Mouse (Mus musculus) mouse trophoblast stem cell (cell line): ENCODE results near the gene Cdyl.
"Not testable (repeated sequence)": the region's sequence is repeated elsewhere in the genome, so short reads cannot be mapped to it uniquely, and the experiment has no call there.

Experiments used
- in situ Hi-C, 2 experiments: fragments of 300-500 bp; cut with MseI, MboI; formaldehyde crosslinking; loops; 2 replicates in 1 of 2; 3 replicates in 1 of 2; pipeline ENCODE4 v1.15.1; 2025

Gene Cdyl

GRCm38 (mm10) chr13:35836501-35836900 is 176.9 kb downstream of the Cdyl start:
- in situ Hi-C loops = not testable (repeated sequence)

DNA sequence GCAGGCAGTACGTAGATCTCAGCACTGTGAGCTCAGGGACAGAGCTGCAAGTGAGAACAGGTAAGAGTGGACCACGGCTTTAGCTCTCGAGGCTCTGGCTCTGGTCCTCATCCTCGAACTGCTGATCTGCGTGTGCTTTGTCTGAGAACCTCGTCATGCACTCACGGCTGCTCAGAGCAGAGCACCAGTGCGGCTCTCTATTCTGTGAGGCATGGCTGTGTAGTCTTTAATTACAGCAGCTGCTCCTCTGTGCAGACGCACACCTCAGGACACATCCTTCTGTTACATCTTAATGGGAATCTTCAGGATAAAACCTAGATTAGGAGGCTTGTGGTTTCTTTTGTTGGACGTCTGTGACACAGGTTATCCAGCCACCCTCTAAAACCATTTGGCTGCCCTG is 180.5 kb downstream of the Cdyl start:
- in situ Hi-C loops = no loop called here

DNA sequence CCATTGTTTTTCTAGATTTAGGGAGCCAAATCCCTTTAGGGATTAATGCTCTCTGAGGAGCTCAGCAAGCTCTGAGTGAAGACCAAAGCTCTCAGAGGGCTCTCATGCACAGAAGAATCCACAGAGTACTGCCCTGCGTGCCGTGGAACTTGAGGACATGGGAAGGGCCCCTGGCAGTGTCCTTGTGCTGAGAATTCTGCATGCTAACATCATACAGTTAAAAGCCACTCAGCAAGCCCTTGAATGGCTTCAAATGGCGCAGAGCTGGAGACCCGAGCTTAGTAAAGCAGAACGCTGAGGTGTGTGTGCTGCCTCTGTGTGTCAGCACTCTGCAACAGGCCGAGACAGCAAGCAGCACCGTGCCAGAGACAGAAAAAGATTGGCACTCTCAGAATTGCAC is 183.8 kb downstream of the Cdyl start:
- in situ Hi-C loops = no loop called here

DNA sequence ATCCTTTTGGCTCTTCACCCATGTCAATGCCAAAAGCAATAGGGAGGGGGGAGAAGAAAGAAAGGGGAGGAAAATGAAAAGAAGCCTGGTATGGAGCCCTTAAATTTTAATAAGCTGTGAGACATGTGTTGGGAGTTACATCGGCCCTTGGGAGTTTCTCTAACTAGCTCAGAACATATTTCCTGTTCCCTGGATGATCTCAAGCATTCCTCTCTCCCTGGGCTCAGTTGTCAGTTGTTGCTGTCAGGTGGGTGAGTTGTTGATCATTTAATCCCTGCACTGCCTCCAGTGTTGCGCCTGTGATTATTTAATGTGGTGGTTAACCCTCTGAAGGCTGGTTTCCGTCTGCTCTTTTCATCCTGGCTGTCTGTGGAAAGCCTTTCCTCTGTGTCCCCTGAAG is 185.7 kb downstream of the Cdyl start:
- in situ Hi-C loops = no loop called here

DNA sequence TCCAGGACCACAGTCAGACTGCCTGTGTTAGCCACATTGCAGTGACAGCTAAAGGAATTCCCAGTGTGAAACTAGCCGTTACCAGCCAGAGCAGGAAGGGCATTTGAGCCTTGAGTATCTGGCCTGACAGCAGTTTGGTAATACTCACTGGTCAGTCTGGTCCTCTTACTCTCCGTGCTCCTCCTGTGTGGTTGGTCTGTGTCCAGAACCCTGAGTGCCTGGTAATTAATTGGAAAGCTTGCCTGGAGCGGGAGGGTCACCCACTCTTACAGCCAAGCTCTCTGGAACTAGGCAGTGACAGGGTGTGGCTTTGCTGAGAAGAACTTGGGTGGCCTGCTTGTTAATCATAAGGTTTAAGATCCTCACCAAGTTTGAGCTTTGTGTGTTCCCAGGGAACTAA is 189.1 kb downstream of the Cdyl start:
- in situ Hi-C loops = no loop called here

DNA sequence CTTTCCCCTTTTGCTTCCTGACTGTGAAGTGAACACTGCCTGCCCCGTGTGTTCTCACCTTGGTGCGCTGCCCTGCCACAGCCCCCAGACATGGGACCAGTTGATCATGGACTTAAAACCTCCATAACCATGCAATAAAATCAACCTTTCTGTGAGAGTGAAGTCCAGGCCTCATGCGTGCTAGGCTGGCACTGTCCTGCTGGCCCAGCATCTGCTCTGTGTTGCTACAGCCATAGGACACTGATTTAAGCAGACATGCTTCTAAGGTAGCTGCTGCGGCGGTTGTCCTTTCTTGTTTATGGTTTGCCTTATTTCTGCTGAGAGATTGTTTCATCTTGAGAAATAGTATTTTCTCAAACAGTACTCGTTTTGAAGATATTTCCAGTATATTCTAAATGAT is 191.9 kb downstream of the Cdyl start:
- in situ Hi-C loops = no loop called here

- in situ Hi-C loops = no loop called here
Measured at GRCm38 (mm10) chr13:35852851-35853575, 193.4 kb downstream of the Cdyl start.

DNA sequence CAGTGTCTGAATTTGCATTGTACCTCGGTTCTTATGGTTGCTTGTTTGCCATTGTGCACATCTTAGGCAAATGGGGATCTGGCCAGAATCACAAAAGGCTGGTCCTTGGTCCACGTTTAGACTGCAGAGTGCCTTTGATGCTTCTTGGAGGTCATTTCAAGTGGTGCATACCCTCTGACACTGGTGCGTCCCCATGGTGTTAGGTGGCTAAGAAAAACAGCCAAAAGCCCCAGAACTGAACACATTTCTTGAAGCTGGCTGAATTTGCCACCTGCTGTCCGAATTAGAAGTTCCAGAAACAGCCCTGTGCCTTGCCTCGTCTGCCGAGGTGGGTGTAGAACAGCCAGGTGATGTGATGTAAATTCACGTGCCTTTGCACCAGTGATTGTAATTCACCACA is 197.9 kb downstream of the Cdyl start:
- in situ Hi-C loops = no loop called here

- in situ Hi-C loops = no loop called here
Measured at GRCm38 (mm10) chr13:35860916-35861315, 201.3 kb downstream of the Cdyl start.

GRCm38 (mm10) chr13:35870659-35871058 is 211.0 kb downstream of the Cdyl start:
- in situ Hi-C loops = no loop called here

DNA sequence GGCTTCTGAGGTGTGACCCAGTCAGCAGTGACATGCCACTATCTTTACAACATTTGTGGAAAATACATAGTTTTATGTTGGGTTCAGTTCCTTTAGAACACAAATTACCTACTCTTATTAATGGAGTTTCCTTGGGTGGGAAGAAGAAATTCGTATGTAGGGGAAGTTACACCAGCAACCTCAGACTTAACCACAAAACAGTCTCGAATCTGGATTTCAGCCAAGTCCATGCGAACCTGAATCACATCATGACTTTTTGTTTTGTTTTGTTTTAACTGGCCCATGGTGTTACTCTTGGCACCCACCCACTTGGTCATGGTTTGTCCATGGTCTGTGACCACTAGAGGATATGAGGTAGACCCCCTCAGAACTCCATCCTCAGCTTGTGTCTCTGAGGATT is 211.5 kb downstream of the Cdyl start:
- in situ Hi-C loops = no loop called here

DNA sequence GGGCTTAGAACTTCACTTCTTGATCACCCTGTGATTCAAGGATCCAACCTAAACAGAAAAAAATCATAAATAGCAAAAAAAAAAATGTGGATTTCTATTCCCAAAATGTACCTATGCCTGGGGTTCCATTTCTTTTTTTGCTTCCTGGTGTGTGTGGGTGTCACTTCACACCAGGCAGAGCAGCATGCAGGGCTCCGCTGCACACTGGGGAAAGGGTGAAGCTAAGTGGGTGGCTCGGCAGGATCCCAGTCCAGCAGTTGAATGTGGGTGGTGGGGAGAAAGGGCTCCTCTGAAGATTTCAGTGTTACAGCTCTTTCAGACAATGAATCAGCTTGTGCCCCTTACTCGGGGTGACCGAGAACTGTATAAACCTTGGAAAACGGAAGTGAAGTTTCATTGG is 215.8 kb downstream of the Cdyl start:
- in situ Hi-C loops = no loop called here

DNA sequence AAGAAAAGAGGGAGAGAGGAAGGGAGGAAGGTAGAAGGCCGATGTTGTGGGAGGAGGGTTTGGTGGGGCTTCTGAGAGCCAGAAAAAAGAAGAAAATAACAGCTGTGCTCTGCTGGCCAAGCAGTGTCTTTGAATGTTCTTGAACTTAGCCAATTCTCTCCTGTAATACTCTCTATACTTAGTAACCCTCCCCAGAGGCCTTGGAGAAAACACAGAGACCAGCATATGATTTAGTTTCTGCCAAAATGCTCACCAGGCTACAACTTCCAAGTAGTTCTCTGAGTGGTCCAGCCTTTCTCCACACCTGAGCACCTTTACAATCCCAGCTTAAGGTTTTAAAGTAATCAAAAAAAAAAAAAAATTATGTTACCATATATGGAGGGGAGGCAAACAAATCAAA is 218.6 kb downstream of the Cdyl start:
- in situ Hi-C loops = no loop called here

DNA sequence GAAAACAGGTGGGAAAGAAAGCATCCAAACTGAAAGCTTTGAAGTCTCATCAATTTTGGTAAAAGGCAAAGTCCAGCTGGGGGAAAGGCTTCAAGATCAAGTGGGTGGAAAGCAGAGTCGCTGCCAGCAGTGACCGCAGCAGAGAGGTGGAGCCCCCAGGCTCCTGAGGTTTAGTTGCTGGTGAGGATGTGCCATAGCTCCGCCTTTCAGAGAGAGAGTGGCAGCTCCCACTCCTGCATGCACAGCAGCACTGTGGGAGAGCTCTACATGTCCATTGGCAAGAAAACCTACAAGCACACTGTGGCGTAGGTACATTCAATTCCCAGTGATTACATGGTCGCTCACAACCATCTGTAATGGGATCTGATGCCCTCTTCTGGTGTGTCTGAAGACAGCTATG is 219.4 kb downstream of the Cdyl start:
- in situ Hi-C loops = no loop called here

GRCm38 (mm10) chr13:35879519-35879918 is 219.9 kb downstream of the Cdyl start:
- in situ Hi-C loops = no loop called here

GRCm38 (mm10) chr13:35880555-35881046 is 221.0 kb downstream of the Cdyl start:
- in situ Hi-C loops = no loop called here

DNA sequence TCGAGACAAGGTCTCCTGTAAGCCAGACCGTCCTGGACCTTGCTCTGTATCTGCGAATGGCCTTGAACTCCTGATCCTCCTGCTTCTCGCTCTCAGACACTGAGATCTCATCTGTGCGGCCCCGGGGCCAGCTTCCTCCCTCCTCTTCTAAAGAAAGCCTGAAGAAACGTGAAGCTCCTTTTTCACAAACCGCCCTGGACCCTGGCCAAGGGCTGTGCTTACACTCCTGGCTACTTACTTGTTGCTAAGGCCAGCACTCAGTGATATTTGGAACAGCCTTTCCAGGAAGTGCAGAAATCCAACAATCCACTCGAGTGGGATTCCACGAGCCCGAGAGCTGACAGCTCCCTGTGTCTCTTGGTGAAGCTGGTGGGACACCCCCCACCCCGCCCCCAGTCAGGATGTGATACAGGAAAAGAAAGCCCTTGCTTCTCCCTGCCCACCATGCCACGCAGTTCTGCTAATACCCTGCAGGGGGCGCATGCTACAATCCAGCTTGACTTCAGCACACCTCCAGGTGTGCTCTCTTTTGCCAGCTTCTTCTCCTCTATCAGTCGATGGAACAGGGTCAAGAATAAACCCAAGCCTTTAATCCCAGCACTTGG is 226.6 kb downstream of the Cdyl start:
- in situ Hi-C loops = no loop called here

DNA sequence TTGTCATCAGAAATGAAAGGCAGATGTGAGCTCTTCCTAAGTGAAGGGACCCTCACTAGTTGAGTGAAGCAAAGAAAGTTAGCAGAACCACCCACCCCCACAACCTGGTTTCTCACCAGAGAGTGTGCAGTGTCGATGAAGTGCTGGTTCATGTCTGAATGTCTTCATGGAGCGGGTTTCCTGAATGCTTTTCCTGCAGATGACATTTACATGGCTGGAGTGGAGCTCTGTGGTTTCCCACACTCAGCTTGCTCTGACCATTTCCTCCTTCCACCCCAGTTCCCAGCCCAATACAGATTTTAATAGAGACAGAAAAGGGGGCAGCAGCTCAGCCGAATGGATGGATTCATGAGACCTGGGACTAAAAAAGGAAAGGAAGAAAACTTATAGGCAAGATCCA is 233.2 kb downstream of the Cdyl start:
- in situ Hi-C loops = no loop called here

DNA sequence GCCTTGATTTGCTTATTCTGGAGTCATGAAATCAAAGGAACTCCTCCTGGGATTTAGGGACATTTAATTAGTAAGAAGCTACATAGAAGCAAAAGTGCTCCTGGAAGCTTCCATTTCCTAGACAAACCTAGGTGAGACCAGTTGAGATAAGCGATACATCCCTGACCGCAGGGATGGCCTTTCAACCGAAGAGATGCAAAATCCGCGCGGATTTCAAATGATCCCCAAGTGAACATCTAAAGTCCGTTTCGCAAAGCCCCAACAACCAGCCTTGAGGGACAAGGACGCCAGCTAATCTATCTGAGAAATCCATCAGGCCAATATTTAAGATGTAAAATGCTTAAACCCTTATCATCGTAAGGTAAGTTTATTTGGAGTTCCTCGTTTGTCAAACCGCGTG is 245.7 kb downstream of the Cdyl start:
- in situ Hi-C loops = no loop called here

DNA sequence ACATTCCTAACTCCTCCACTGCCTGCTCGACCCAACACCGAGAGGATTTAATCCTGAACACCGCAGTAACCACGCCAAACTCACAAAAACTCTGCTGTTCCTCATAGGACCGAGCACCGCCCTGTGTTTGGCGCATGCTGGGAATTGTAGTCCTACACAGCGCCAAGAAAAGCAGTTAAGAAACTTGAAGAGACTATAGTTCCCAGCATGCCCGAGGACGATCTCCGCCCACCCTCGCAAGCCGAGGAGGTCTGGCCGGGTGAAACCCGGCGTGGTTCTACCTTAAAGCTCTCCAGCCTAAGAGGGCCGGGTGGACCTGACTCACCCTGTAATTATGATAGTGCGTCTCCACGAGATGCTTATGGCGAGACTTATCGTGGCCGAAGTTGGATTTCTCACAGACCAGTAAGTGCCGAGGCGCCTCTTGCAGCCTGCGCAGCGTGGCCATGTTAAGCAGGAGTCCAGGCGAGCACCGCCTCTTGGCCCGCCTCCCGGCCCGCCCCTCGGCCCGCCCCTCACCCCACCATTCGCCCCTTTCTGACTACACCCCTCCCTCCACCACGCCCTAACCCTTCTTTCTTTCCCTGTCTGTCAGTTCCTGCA is 246.3 kb downstream of the Cdyl start, which contains the start of gene Rpp40:
Gene Rpp40 (minus strand): TSS at position 481 of the 603 bp plus-strand sequence.
- in situ Hi-C loops = no loop called here

DNA sequence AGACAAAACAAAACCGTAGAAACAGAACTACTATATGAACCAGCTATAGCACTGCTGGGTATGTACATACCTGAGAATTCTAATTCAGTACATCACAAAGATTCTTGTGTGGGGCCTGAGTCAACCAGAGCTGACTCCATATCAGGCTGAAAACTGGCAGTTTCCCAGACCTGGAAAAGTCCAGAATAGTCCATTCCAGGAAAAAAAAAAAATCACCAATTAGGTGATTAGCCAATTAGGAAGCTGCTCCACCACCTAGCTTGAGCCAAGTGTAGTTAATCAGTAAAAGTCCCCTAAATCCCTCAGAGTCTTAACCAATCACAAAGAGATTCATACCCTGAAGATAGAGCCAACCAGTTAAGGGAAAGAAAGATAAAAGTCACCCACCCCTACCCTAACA is 251.8 kb downstream of the Cdyl start:
- in situ Hi-C loops = no loop called here
